Mouse (Mus musculus): ENCODE measurements at regions not wholly inside any gene's neighbourhood (a gene's known extent, or its start where the extent isn't known, plus 50 kb on each side); places are given as distances from the start of the nearest gene placed in this dataset.

GRCm38 (mm10) chr10:106113083-106113482, 271.9 kb upstream of the Mettl25 start:
- no peak for DNase-seq (ENCODE audit: low read depth)

DNA sequence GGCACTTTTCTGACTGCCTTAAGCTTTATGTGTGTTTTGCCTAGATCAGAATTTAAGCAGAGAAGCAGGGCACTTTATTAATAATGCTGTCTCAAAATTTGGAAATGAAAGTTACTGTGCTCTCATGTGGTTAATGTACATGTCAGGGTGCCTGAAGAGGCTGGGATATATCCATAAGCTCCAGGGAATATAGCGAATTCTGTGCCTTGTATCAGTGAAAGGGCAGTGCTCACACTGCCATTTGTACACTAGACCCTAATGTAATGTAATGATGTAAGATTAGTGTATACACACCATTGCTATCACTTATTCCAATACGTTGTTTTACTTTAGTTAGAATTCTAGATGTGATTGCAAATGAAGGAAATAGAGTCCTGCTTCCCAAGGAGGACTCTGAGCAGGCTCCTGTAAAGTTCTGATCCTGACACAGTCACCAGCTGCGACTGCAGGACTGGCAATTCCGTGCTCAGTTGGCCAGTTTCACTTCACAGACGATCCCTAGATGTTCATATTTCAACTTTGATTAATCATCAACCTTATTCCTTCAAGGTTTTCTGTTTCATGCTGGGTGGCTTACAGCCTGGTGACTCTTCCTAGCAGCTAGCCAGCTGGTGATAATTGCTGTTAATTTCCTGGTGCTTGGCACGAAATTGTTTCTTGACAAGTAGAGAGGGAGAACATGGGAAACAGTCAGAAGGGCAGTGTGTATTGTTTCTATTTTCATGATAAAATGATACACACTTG, 273.7 kb upstream of the Mettl25 start:
- DNase-seq (ENCODE audit: low read depth) = no peak

DNA sequence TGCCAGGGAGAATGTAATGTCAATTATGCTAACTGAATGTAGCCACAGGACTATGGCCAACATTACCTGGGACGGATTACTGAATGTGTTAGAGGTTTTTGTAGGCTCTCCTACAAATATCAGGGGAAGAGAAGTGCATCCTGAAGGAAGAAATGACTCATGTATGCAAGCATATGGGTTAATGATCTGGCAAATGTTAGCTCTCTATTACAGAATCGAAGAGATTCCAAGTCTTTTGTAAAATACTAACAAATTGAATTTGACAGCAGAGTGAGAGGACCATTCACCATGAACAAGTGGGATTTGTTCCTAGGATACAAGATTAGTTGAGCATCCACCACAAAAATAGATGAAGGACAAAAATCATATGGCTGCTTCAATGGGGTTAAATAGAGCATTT, 280.6 kb upstream of the Mettl25 start:
- DNase-seq (ENCODE audit: low read depth) = no peak

- no peak for DNase-seq (ENCODE audit: low read depth)
Observed at GRCm38 (mm10) chr10:106122952-106123351, 281.8 kb upstream of the Mettl25 start.

DNA sequence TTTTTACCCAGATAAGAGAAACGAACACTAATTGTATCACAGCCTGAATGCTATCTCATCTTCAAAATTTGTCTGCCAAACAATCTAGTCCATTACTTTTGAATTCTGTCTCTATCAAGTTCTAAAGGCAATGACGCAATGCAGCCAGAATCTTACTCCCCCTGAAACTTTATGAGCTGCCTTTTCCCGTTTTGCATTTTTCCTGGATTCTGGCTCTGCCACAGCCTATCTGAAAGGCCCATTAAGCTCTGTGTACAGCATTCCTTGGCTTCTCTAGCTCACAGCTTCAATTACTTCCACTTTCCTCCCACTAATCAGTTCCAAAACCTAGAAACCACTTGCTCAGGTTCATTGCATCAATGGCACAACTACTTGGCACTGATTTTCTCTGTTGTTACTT, 298.0 kb upstream of the Ppfia2 start:
- no peak for DNase-seq (ENCODE audit: low read depth)

GRCm38 (mm10) chr10:106174433-106174832, 295.7 kb upstream of the Ppfia2 start:
- no peak for DNase-seq (ENCODE audit: low read depth)

DNA sequence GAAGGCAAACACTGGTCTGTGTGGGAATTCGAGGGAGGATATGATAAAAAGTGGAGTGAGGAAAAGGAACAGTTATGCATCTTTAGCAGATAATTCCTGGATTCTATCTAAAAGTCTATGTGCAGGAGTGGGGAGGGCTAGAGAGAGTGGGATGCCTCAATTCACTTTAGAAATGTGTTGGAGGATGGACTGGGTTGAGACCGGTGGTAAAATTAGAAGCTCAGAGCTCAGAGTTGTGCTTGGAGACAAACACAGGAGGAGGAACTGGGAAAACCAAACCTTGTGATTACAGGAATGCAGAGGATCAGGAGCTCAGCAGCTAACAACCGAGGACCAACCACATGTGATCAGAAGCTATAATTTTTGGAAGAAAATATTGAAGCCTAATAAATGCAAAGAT, 290.5 kb upstream of the Ppfia2 start:
- no peak for DNase-seq (ENCODE audit: low read depth)

DNA sequence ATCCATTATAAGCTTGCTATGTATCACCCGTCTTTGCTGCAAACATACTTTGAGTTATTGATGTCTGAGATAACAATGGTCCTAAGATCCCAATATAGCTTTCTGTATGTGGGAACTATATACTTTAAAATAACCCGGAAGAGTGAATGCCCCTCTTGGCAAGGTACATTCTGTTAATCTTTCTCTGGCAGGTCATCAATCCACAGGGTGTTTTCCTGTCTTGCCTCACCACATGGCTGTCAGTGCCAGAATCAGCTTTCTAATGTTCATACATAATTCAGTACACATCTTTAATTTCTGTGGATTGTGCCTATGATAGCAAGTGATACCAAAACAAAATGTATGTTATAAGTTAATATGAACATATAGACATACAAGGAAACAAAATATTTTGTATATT, 267.6 kb upstream of the Ppfia2 start:
- DNase-seq (ENCODE audit: low read depth) = no peak

GRCm38 (mm10) chr10:106224251-106224650, 245.9 kb upstream of the Ppfia2 start:
- DNase-seq (ENCODE audit: low read depth) = no peak

- DNase-seq (ENCODE audit: low read depth) = no peak
Observed at GRCm38 (mm10) chr10:106242180-106242579, 228.0 kb upstream of the Ppfia2 start.

- no peak for DNase-seq (ENCODE audit: low read depth)
Observed at GRCm38 (mm10) chr10:106254106-106254505, 216.0 kb upstream of the Ppfia2 start.

GRCm38 (mm10) chr10:106259811-106260210, 210.3 kb upstream of the Ppfia2 start:
- DNase-seq (ENCODE audit: low read depth) = no peak

- DNase-seq (ENCODE audit: low read depth) = no peak
Observed at GRCm38 (mm10) chr10:106273335-106273734, 196.8 kb upstream of the Ppfia2 start.

GRCm38 (mm10) chr10:106289951-106290350, 180.2 kb upstream of the Ppfia2 start:
- DNase-seq (ENCODE audit: low read depth) = no peak

DNA sequence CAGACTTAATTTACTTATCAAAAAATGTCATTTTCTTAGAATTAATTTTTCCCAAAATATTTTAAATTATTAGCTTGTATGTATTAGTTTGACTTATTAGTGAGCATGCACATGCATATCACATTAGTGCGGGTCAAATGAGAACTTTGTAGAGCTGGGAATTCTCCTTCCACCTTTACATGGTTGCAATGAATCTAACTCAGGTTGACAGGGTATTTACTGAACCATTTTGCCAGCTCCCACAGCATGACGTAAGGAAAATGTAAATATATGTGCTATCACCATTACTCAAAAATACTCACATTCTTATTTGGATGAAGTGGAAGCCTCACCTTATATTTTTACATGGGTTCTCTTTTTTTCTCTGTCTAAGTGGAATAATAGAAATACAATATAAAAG, 179.4 kb upstream of the Ppfia2 start:
- no peak for DNase-seq (ENCODE audit: low read depth)

DNA sequence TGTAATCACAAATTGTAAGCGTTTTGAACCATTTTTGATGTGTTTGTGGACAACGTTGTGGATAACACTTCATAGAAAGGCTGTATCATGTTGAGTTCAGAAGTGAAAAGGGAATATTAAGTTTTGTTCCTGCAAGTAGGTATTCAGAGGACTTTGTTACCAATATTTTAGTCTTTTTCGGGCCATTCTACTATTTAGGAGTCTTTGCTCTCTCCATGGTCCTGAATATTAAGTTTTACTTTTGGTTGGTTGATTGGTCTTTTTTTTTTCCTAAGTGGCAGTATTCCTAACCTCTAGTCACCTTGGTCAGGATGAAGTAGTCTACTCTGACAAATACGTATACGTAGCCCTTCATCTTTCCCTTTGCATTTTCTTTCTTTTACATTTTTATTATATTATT, 174.6 kb upstream of the Ppfia2 start:
- DNase-seq (ENCODE audit: low read depth) = peak; percentile 4

DNA sequence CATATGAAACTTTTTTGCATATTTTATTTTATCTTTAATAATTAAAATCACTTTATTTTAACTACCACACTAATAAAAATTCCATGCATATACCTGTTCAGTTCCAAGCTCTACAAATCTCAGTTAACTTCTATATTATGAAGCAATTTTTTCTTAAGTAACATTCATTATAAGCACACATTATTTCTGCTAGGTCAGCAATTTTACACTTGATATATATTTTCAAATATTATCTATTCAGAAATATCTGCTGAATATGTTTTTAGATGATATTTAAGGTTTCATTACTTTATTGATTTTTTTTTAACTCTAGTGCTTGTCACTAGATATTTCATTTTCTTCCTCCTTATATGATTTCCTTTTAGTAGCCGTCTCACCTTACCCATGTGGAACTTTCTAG, 135.0 kb upstream of the Ppfia2 start:
- no peak for DNase-seq (ENCODE audit: low read depth)

GRCm38 (mm10) chr10:106351663-106352062, 118.5 kb upstream of the Ppfia2 start:
- DNase-seq (ENCODE audit: low read depth) = no peak

DNA sequence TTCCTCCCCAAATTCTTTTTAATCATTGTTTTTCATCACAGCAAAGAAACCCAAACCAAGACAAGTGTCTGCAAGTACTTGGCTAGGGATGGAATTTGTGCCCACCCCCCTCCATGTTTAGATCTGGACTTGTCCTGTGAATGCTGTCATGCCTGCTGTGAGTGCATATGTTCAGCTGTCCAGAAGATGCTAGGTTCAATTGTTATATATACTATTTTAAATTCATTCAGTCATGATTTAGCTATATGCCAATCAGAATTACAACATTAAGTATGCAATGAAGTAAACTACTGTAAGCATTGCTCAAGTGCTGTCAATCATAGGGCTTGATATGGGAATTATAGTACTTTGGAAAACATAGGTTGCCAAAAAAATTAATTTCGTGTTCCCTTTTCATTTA, 94.5 kb upstream of the Ppfia2 start:
- DNase-seq (ENCODE audit: low read depth) = no peak

GRCm38 (mm10) chr10:106376161-106376560, 94.0 kb upstream of the Ppfia2 start:
- no peak for DNase-seq (ENCODE audit: low read depth)

GRCm38 (mm10) chr10:106380628-106381027, 89.5 kb upstream of the Ppfia2 start:
- DNase-seq (ENCODE audit: low read depth) = no peak

DNA sequence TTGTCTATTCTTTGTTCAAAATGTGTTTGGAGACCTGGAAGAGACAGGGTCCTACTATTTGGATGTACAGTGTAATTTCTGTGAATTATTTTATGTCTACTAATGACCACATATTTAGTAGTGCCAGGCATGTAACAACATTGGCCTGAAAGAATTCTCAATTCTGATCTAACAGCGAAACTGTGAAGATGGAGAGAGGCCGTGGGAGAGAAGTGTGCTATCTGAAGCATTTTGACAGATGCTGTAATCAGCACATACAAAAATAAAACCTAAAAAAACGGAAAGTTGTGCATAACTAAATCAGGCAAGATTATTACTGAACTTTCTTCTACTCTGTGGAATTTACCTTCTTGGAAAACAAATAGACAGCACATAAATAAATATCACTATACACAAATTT, 61.4 kb upstream of the Ppfia2 start:
- no peak for DNase-seq (ENCODE audit: low read depth)

DNA sequence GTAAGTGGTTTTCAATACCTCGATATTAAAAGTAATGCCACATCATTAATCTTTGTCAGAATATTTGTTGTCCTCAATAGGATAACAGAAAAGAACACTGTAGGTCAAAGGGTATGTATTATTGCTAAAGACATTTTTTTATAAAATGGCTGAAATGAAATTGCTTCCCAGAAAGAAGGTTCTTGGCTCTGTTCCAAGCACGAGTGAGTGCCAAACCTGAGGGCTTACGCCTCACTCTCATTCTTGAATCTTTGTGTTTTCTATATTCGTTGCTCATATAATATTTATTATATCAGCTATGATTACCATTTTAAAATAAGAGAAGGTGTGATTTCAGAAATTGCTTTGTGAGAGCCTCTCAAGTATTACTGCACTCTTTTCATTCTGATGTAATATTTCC, 57.0 kb upstream of the Ppfia2 start:
- peak; percentile 8 for DNase-seq (ENCODE audit: low read depth)

DNA sequence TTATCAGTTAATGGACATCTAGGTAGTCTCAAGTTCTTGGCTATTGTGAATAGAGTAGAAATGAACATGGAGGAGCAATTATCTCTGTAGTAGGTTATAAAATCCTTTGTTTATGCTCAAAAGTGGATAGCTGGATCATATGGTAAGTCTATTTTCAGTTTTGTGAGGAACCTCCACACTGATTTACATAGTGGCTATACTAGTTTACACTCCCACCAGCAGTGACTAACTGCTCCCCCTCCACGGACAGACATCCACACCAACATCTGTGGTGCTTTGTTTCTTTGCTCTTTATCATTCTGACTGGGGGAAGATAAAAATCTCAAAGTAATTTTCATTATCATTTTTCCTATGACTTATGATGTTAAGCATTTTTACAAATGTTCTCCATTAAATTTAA, 55.1 kb upstream of the Ppfia2 start:
- no peak for DNase-seq (ENCODE audit: low read depth)

All from NIH3T3 (cell line).